Mouse (Mus musculus) gastrocnemius, postnatal 25 days (tissue): ENCODE measurements at regions not wholly inside any gene's neighbourhood (a gene's known extent, or its start where the extent isn't known, plus 50 kb on each side); places are given as distances from the start of the nearest gene placed in this dataset.

ENCODE experiments used
- DNase-seq: peaks from one replicate; pipeline ENCODE4 v3.0.0; 2022

DNA sequence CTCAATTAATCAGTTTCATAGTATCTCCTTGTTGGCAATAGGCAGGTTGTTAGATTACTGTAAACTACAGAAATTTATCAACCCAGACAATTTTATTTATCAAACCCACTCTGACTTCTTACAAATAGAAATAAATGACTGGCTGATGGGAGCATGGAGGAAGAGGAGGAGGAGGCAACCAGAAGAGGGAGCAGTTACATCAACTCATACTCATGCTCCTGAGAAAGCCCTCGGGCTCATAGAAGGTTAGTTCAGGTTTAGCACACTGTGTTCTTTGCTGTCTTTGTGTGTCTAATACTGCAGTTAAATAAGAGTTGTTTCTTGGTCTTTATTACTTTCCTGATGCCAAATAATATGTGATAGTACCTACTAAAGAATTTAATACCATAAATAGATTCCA lies 344.6 kb upstream of the 1700056E22Rik start:
- no peak for DNase-seq

DNA sequence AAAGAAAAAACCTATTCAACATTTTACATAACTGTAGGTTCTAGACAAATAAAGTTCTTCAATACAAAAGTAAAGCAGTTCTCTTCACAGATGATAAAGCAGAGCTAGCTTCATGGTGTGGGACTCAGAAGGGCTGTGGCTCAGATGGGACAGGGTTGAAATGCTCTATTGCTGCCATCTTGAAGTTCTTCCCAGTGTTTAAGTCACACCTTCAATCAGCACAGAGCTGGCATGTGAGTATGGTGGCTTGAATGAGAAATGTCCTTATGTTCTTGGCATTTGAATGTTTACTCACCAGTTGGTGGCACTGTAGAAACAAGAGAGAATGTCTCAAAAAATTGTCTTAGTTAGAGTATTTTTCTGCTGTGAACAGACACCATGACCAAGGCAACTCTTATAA lies 330.9 kb upstream of the 1700056E22Rik start:
- no peak for DNase-seq

DNA sequence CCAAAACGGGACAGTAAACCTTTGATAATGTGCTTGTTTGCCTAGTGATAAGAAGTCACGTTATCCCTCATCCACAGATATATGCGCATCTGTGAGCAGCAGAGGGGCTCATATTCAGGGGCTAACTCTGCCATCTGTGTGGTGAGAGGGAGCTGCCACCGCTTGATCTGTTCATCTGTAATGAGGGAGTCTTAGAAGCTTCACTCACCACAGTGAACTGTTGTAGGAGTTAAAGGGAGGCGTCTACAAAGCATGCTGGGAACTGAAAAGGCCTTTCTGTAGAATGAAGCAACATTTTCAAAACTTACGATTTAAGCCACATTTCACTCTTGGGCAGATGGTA lies 324.1 kb upstream of the 1700056E22Rik start:
- no peak for DNase-seq

DNA sequence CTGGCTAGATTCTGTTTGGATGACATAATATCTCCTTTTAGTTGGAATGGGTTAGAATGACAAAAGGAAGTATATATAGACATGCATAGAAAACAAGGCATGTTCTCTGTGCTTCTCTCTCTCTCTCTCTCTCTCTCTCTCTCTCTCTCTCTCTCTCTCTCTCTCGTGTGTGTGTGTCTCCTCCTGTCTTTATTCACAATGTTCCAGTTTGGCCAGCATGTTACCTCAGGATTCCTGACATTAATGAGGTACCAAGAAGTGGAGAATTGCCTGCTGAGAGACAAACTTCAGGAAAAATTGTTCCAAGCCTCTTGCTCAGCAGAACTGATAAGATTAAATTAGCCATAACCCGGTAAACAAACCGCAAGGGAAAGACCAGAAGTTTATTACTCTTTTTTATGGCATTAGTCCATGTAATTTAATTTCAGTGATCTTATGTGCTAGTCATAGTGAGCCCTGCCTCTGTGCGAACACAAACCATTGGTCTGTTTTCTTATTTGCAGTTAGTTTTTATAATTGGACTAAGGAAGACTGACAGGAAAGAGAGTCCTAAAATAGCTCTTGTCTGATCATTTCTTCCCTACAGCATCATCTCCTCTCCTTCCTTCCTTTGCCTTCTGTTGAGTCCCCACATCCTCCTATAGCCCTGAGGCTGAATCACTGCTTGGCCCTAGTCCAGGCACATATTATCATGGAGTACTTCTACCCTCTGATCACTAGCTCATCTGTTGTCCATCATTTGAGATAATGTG lies 323.5 kb upstream of the 1700056E22Rik start:
- DNase-seq, result no peak

DNA sequence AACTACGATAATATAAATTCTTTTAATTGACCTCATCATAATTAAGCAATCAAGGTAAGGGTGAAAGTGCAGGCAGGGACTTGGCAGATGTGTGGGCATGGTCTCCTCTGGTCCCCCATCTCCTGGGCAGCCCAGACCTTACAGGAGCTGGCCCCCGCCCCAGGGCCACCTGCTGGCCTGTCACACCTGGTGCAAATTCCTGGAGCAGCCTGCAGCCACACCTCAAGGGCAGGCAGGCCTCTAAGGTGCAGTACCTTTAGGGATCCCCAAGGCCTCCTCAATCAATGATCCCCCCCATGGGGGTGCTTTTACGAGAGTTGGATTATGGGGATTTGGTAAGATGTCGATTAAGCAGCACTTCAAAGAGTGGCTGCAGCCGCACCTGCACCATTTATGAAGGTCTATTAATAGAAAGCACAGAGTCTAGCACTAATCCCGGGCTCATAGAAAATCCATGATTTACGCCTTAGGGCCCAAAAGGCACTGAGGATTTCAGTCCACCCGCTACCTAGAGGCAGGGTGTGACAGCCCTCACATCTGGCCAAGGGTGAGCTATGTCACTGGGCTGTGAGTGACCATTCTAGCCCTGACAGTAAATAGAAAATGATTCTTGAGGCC lies 319.8 kb upstream of the 1700056E22Rik start:
- DNase-seq, result no peak

DNA sequence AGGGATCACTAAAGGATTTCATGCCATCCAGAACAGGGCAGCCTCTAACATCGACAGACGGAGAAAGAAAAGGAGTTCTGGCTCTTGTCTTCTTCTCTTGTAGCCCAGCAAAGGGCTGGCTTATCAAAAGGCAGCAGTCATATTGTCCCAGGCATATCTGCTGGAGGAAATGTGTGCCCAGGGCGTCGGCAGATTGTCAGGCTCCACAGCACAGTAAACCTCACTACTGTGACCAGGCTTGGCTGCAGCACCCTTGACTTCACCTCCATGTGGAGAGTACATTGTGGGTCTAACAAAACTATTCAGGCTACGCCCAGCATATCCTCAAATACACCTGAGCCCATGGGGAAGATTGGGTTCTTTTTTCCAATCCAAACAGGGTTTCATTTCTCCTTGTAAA lies 317.7 kb upstream of the 1700056E22Rik start:
- DNase-seq, result no peak

DNA sequence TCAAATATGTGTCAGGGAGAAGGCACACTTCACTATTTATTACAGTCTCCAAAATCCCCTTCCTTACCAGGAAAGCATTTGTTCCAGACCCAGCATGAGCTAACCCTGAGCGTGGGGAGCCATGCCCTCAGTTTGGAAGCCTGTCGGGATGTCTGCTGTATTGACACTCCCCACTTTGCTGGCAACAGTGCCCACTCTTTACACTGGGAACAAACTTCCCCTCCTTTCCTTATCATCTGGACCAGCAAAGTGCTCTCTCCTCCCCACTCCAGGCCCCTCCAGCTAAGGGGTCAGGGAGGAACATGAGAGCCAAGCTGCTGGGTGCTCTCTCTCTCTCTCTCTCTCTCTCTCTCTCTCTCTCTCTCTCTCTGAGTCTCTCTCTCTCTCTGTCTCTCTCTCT lies 310.7 kb upstream of the 1700056E22Rik start:
- DNase-seq, result no peak

DNA sequence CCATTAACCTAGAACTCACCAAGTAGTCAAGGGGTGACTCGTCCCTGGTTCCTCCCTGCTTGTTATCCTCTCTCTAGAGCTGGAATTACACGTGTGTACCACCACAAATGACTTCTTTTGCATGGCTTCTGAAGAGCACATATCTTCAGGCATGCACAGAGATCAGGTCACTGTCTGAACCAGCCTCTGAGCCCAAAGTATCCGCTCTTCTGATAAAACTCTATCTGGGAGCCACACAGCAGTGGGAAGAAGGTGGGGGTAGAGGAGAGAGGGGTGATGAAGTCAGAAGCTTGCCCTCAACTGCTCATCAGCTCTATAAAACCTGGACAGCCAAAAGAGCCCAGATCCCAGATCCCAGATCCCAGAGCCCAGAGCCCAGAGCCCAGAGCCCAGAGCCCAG lies 301.9 kb upstream of the 1700056E22Rik start:
- DNase-seq, result no peak

DNA sequence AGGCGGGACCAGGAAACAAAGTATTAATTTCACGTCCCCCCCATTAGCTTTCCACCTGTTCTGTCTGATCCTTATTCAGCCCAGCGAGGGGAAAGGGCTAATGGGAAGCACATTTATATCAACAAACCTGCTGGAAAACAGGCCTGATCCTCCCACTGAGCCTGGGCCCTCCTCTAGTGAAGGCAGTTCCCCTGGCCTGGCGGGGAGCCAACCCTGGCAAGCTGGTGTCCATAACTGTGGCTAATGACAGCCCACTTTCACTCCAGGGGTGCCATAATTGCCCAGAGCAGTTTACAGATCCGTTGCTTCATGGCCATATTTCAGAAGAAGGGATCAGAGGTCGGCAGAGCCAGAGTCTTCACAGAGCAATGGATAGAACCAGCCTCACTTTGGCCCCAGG lies 301.2 kb upstream of the 1700056E22Rik start:
- DNase-seq, result no peak

DNA sequence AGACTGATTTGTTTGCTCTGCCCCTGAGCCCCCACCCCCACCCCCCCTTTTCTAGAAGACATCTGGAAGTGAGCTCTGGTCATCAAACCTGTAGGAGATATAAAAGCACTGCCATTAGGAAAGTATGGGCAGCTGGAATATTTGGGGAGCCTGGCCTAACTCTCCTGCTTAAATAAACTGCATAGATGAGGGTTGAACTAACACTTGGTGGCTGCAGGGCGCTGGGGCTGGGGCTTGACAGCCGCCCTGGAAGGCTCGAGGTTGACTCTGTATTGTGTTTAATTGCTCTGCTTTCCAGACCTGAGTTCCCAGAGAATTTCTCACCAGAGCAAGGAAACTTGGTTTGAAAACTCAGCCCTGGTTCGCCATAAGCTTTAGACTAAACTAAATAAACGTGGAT lies 300.7 kb upstream of the 1700056E22Rik start:
- no peak for DNase-seq

DNA sequence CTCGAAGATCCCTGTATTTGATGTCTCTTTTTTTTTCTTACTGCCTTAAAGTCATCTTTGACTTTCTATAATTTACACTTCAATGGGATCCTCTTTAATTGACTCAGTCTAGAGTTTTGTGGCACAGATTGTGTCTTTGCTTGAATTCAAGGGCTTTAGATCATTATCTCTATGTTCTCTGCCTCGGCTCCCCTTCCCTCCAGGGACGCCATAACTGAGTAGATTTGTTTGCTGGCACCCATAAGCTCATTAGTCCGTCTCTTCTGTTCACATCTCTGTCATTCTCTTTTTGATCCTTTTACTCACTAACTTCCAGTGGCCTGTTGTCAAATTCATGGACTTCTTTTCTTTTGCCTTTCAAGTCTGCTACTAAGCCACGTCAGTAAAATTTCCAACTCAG lies 299.0 kb upstream of the 1700056E22Rik start:
- DNase-seq, result no peak

DNA sequence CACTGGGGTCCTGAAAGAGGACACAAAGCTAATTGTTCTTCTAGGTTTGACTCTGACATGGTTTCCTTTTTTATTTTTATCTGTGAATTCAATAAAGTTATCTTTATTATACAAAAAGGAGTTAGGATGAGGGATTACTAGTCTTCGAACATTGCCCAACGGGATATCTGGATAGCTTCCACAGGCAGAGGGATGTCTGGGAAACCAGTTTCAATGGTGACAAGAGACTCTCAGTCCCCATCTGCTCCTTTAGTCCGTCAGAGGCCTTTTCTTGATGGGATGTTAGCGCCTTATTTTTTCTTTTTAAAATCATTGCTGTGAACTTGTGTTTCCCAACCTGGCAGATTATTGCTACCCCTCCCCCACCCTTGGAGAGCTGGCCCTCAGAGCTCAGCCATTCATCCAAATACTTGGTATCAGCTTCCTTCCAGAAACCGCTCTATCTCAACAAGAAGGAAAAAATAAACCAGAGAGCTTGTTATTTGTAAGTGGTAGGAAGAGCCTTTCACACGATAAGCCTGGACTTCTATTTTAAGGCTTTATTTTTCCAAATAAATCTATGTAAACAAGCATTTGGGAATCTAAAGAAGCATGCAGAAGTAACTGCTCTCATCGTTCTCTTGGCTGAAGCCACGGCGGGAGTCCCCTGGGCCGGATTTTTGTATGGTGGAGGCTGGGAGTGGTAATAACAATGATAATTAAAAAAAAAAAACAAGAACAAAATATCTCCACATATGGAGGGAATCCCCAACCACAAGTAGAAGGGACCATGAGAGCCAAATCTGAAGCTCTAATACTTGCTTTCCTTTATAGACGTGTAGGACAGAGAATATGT lies 296.6 kb upstream of the 1700056E22Rik start:
- DNase-seq, result peak; percentile 39

DNA sequence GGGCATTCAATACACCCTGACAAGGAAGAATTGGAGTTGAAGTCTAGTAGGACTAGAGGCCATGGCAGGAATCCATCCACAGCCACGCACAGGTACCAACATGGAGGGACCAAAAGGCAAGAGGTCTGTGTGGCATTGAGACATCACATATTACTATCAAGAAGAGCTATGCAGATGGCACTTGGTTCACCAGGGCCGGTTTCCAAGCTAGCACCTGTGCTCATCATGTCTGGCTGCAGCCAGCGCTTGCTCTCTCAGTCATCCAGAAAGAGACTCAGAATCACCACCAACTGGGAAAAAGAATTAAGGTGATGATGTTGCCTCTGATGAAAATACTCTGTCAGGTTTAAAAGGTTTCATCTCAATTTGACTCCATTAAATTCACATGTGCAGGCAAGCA lies 292.1 kb upstream of the 1700056E22Rik start:
- DNase-seq, result no peak

DNA sequence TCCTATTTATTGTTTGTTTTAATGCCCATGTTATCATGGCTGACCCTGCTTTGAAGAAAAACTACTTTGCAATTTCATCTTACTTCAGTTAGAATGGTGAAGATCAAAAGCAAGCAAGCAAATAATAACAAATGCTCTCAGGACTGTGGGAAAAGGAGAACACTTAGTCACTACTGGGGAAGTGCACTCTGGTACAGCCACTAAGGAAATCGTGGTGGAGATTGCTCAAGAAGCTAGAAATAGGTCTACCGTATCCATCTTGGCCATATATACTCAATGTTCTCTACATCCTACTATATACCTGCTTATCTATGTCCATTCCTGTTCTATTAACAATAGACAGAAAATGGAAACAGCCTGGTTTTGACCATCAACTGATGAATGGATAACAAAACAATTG lies 290.1 kb upstream of the 1700056E22Rik start:
- no peak for DNase-seq

DNA sequence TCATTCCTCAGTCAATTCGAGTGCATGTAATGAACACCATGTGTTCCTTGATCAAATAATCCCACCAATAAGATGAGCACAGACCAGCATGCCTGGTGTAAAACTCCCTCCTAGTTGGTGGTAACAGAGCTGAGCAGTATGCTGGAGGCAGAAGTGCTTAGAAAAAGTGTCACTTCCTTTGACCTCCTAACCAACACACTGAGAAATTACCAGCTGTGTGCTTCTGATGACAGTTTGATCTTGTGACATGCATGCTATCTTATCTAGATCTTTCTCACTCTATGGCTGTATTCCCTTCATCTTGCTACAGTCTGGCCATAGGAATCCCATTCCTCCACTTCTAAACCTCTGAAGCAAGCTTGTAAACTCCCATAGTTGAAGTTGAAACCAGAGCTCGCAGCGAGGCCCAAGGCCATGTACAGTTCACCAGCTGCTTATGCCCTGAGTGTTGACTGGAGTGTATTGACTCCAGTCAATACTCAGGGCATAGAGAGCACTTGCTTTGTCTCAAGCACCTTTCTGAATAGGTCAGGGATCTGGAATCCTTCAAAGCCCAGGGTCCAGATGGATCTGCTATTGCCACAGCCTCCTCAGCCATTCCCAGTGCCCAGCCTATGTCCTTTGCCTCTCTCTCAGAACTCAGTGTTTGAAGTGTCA lies 286.5 kb upstream of the 1700056E22Rik start:
- DNase-seq, result no peak

DNA sequence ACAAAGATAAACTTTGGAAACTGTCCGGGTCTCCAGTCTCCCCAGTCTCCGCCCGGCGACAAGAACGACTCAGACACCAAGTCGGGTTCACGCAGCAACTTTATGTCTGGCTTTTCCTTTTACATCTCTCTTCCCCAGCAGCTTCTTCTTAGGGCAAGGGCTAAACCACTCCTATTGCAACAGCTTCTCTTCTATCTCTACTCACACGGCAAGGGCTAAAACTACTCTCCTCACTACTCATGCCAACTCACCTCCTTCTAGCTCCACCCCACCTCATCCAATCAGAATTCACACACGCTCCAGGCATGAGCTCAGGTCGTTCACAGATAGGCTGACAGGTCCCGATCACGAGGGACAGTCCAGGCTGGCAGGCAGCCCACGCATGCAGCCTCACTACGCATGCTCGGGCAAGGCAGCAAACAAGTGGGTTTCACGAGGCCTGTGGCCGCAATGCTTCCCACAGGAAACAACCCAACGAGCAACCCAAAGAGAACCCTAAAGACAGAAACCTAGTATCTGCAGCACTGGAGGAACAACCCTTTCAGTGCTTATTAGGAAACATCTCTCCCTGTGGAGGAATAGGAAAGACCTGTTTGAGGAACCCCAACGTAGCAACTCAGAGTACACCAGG lies 276.2 kb upstream of the 1700056E22Rik start:
- no peak for DNase-seq

DNA sequence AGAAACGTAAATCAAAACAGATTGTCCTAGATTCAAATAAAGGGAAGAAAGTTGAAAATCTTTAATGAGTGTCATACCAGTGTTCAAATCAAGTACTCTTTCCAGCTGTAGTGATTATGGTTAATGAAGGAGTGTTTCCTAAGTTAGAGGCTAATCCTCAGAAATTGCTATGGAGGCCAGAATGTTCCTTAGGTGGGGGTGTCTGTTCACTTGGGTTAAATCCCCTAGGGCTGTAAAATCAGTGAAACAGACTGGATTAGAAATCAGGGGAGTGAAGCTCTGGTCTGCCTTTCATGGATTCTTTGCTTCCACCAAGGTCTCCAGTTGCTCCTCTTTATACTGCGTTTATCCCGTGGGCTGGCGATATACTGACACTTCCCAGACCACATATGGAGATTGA lies 270.7 kb upstream of the 1700056E22Rik start:
- no peak for DNase-seq

DNA sequence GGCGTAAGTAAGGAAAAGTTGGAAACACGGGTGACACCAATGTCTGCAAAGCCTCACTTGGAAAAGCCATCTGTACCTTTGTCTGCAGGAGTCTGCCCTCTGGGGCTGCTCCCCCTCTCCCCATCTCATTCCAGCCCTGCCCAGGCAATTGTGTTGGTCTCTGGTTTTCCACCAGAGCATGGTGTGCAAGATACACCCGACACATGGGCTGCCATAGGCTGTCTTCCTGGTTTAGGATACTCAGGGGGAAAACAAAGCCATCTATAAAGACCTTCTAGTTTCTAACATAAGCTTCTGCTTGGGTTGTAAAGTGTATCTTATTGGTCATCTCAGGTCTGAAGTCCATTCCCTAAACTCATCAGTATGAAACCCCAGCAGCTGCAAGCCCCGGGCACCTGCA lies 270.1 kb upstream of the 1700056E22Rik start:
- no peak for DNase-seq

DNA sequence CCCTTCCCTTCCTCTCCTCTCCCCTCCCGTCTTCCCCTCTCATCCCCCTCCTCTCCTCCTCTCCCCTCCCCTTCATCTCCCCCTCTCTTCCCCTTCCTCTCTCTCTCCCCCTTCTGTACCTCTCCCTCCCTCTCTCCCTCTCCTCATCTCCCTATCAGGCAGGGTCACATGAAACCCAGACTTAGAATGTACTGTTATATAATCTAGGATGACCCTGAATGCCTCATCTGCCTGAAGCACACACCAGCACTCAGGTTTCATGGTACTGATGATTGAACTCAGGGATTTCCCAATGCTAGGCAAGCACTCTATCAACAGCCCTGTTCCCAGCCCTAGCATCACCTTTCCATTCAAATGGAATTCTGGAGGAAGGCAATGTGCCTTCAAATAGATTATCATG lies 264.6 kb upstream of the 1700056E22Rik start:
- no peak for DNase-seq

DNA sequence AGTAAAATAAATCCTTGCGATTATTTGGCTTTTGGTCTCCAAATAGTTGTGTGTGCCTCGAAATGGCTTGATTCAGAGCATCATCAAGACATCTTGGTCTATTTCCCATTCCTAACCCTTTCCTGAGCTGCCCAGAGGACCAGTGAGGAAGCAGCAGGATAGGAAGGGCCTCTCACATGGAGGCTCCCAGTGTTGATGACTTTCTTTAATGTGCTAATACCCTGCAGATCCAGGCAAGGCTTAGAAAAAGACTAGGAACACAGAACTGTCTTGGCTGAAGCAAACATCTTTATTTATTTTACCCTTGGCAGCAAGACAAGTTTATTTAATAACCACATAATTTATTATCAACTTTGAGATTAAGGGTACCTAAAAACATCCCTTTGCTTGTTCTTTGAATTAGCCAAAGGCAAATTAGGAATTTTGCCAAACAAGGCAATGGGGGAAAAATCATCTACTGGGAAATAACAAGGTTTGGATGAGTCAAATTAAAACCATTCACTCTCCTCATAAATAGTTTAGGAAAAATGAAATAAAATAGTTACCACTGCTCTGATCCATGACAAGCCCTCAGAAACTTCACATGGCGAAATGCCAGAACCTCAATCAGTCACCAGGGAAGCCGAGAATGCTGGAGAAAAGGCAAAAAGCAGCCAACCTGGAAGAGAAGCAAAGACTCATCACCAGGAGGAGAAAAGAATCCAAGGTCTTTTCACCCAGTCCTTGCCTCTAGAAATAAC lies 263.1 kb upstream of the 1700056E22Rik start:
- no peak for DNase-seq

DNA sequence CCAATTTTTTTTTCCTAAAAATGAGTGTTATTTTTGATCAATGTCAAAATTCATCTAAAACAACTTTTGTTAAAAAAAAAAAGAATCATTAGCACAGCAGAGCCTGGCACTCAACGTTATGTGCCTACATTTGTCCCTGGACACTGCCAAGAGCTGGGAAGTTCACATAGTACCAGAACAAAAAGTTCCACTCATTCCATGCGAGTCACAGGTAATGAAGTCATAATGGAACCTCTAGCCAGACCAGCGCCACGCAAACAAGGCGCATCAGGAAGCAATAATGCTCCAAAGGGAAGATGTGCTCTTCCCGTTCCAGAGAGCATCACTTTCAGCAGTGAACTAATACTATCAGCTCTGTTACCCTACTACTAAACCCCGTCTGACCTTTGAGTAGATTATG lies 257.0 kb upstream of the 1700056E22Rik start:
- DNase-seq, result peak; percentile 25
